Mouse (Mus musculus) lung, adult 2 months (tissue): ENCODE data around the gene Lmntd1.

ENCODE experiments used
- CTCF ChIP-seq: fragments of 200-500 bp; IDR thresholded peaks from 2 replicates; pipeline ENCODE4 v1.5.1; 2011; ENCODE audit warnings: mild to moderate bottlenecking, low read length, control low read depth; ENCODE audit not compliant: insufficient read depth
- POLR2A ChIP-seq: fragments of 200-500 bp; IDR thresholded peaks from 2 replicates; pipeline ENCODE4 v1.6.1; 2011; ENCODE audit warnings: low read depth, mild to moderate bottlenecking, control low read depth, low read length, borderline replicate concordance; ENCODE audit errors: extremely low read depth

GRCm38 (mm10) chr6:145660943-145661342 is 46.8 kb upstream of the Lmntd1 start:
- TF ChIP-seq POLR2A (no peak), CTCF (no peak)
